Mouse (Mus musculus) urinary bladder, postnatal 14 days (tissue): Measurements from ENCODE around the gene Pbrm1.

ENCODE experiments used
- DNase-seq: peaks from one replicate; pipeline ENCODE4 v3.0.0; 2021; ENCODE audit warnings: low spot score

The Pbrm1 gene

GRCm38 (mm10) chr14:31133023-31133665 lies 114.2 kb downstream of the Pbrm1 start:
- DNase-seq = no peak

DNA sequence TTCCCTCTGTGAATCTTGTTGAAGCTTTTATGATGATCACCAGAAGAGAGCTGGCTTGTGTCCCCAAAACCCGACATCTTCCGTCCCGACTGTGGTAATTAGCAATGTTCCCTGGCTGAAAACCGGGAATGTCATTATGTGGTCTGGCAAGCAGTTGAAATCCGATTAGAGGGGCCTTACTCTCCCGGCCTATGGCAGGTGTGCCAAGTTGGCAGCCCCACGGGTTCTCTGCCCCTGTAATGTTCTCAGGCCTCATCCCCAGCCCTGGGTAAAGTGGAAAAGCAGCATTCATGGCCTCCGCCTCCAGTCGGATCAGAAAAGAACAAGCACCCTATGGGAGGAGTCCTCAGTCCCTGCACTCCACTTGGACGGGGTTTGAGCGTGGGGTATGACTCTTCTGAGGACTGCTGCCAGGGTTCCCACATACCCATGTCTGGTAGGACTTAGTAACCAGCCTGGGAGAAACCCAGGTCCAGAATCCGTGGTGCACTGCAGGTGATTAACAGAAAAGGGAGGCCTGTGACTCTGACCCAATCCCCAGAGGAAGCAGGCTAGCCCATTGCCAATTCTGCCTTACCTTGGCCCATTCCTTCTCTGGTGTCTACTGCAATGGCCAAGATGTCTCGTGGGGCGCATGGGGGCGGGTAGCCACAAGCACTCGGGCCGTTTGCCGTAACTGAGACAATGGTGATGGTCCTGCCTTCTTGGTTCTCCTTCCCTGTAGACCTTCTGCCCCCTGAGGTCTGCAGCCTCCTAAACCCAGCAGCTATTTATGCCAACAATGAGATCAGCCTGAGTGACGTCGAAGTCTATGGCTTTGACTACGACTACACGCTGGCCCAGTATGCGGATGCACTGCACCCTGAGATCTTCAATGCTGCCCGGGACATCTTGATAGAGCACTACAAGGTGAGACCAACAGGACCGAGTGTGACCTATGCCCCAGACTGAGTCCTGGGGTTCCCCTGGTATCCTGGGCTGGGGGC lies 115.4 kb downstream of the Pbrm1 start:
- no peak for DNase-seq

GRCm38 (mm10) chr14:31135495-31136410 lies 116.8 kb downstream of the Pbrm1 start:
- no peak for DNase-seq

DNA sequence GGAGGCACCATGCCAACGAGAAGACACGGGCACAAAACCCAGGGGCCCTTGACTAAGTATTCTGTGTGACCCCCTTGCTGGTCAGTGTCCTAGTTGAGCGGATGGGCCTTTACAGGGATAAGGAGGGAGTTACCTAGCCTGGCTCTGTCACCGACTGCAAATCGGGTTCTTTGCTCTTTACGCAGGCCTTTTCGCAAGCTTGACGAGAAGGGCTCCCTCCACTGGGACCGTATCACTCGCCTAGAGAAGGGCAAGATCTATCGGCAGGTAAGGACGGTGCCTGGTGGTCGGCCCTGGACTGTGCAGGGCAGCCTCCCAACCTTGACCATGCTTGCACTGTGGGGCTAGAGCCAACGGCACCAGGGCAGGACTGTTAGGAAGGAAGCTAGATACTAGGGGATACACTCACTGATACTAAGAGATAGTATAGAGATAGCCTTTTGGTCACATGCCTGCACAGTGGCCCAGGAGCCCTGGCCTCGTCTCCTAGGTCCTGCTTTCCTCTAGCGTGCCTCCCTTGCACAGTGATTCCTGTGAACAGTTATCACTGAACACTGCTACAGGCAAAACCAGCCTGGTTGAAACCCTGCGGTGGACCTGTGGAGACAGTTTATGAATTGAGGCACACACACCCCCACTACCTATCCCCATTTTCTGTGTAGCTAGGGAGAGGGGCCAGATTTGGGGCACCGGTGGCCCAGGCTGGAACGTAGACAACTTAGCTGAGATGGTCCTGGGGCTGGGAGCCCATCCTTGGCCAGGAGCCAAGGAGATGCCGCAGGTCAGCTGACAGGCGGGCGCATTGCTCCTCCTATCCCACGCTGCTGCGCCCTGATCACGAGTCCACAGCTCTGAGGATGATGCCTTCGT lies 117.7 kb downstream of the Pbrm1 start:
- no peak for DNase-seq

- no peak for DNase-seq
Observed at GRCm38 (mm10) chr14:31137281-31137595, 118.3 kb downstream of the Pbrm1 start.

DNA sequence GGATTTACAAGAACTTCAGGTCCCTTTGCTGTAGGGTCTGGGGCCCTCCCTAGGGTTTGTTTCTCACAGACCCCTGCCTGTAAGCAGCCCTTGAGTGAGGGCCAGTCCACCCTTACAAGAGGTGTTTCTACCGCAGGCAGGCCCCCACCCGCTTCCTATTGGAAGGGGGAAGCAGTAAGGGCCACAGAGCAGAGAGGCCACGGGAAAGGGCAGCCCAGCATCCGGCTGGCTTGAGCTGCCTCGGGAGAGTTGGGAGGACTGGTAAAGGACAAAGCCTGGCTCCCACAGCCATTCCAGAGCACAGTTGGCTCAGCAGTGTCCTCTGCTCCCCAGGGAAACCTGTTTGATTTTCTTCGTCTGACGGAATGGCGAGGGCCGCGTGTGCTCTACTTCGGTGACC lies 118.9 kb downstream of the Pbrm1 start:
- DNase-seq = no peak

DNA sequence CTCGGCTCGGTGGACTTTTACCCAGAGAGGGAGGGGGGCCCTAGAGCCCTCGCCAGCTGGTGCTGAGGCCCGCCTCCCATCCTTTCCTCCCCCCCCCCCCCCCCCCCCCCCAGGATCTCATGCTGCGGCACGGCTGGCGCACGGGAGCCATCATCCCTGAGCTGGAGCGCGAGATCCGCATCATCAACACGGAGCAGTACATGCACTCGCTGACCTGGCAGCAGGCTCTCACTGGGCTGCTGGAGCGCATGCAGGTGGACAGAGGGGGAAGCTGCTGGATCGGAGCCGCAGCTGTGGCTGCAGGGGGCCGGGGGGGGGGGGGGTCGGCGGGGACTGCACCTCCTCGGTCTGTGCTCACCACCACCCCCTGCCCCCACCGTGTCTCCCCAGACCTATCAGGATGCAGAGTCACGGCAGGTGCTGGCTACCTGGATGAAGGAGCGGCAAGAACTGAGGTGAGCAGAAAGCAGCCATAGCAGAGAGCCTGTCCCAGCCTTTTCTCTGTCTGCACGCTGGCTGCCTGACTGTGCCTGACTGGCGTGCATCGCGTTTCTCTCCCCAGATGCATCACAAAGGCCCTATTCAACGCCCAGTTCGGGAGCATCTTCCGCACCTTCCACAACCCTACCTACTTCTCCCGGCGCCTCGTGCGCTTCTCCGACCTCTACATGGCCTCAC lies 119.4 kb downstream of the Pbrm1 start:
- DNase-seq = no peak

- no peak for DNase-seq
Observed at GRCm38 (mm10) chr14:31138897-31139429, 120.0 kb downstream of the Pbrm1 start.

GRCm38 (mm10) chr14:31139666-31140065 lies 120.7 kb downstream of the Pbrm1 start:
- no peak for DNase-seq

DNA sequence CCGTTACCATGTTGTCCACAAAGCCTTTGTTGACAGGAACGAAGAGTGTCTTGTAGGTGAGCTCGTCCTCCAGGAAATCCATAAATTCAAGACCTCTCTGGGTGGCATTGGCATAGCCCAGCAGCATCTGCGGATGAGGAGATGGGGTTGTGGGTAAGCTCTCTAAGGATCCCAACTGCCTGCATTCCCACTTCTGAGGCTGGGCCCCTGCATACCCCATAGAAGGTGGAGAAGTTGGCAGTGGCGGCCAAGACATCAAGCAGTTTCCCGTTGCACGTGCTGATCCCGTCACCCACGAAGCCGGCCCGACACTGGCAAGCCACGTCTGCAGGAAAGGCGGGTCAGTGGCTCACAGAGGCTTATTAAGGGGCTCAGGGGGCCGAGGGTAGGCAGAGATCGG lies 121.2 kb downstream of the Pbrm1 start:
- no peak for DNase-seq

DNA sequence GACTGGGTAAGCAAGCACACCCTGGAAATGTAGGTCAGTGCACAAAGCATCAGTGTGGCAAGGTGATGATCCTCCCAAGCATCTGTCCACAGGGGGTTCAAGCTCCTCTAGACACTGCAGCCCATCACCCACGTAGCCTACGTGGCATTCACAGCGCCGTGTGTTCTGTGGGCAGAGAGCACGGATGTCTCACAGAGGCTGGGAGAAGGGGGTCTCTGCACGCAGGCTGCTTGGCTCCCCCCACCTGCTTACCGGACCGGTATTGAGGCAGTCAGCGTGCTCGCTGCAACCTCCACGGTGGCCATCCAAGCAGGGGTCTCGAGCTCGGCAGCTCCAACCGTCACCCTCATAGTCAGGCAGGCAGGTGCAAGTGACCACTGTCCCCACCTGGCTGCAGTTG lies 122.1 kb downstream of the Pbrm1 start:
- no peak for DNase-seq

GRCm38 (mm10) chr14:31145694-31146093 lies 126.8 kb downstream of the Pbrm1 start:
- no peak for DNase-seq

DNA sequence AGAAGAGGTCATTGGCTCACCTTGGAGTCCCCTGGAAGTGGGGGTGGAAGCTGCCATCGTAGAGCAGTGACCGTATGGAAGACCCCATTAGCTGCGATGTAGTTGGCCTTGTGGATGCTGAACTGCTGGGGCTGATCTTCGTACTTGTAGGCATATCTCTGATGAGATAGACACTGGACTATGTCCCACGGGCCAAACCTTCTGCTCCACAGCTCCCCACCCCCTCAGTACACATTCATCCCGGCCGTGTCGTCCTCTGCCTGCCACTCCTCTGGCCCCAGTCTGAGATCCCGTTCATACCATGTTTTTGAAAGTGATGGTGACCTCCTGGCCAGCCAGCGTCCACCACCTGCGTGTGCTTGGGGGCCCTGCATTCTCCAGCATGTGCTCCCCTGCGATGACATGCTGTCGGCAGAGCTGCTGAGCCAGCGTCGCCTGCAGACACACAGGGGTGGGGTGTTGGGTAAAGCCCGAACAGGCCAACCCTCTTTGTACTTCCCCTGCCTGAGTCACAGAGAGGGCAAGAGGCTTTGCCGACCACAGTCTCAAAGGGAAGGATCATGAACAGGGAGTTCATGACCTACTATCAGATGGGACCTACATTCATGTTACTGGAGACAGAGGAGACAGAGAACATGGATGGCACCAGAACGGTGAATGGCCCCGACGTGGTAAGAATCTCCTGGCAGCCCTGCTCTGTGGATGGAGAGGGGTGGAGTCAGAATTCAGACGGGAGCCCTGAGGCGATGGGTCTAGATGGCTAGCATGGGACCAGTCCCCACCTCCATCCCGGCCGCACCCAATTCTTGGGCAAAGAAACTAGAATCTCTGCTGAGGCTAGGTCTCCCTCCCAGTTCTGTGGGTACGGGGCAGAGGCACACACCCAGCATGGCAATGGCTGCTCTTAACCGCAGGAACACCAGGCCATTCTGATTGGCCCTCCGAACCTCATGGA lies 141.5 kb downstream of the Pbrm1 start:
- no peak for DNase-seq

- DNase-seq = no peak
Observed at GRCm38 (mm10) chr14:31161191-31161590, 142.3 kb downstream of the Pbrm1 start.

- DNase-seq = no peak
Observed at GRCm38 (mm10) chr14:31161638-31162037, 142.7 kb downstream of the Pbrm1 start.

DNA sequence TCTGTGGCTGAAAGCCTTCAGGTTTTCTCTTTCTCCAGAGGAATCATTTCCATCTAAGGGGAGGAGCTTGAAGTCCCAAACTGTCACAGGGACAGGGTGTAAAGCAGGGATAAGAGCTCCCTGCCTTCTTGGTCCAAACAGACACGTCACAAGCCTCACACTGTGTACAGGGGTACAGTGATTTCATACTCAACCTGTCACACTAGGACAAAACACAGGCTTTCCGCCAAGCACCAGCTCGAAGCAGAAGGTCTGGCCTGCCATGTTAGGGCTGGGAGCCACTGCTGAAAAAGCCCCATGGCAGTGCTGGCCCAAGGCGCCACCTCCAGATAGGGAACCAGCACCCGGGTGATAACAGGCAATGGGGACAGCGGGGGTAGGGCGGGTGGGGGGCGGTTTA lies 145.1 kb downstream of the Pbrm1 start:
- DNase-seq = no peak

DNA sequence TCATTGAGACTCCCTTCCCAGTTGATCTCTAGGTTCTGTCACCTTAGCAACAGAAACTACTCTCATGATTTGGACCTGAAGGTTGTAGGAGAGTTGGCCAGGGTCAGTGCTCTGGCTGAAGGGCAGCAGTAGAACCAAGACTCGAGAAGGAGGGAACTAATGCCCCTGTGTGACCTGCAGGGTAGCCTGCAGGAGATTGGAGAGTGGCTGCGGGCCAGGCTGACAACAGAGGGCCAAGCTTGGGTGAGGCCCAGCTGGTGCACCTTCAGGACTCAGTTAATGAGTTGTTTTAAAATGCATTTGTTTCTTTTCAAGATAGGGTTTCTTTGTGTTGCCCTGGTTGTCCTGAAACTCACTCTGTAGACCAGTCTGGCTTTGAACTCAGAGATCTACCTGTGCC lies 146.1 kb downstream of the Pbrm1 start:
- no peak for DNase-seq

GRCm38 (mm10) chr14:31165458-31165857 lies 146.5 kb downstream of the Pbrm1 start:
- DNase-seq = no peak

DNA sequence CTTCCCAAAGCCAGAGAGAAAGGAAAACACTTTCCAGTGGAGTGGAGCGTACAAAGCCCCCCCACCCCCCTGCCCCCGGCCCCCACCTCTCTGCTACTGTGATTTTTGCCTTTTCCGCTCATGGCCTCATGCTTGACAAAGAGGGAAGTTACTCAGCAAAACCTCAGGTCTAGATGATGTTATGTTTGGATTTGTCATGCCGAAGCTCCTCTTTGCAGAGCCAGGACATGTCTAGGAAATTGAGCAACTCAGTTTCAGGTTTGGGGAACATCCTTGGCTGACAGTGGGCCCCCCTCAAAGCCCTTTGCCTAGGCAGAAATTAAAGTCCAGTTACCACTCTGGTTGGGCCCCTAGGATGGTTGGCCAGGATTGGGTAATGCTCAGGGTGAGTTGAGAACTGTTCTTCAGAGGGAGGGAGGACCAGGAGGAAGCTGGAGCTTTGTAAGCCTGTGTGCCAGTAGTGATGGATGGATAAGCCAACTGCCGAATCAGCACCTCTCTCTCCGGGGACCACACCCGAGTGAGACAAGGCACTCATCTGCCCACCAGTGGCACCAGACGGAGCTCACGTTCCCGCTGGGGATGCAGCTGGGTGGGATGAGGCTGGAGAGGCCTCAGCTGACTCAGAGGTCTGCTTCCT lies 147.2 kb downstream of the Pbrm1 start:
- DNase-seq = no peak
